Mouse (Mus musculus) hindbrain, embryonic 10.5 days (tissue): ENCODE measurements around the gene Anks1. TPM values are rescaled to one million over a fixed set of nuclear protein-coding genes. Genes with fewer than 3 reads are reported as not detected.

Source experiments
- DNase-seq: peaks from one replicate; pipeline ENCODE4 v3.0.0-alpha.2; 2017; ENCODE audit warnings: low spot score
- H3K27ac ChIP-seq: fragments of 300-500 bp; sonication (generic); 2 replicates; pipeline ENCODE4 v1.5.1; 2016; ENCODE audit warnings: mild to moderate bottlenecking, moderate library complexity
- H3K27me3 ChIP-seq: fragments of 300-500 bp; sonication (generic); 2 replicates; pipeline ENCODE4 v1.6.1; 2016; ENCODE audit warnings: mild to moderate bottlenecking; ENCODE audit not compliant: poor library complexity, insufficient read depth, severe bottlenecking
- H3K36me3 ChIP-seq: fragments of 300-500 bp; sonication (generic); 2 replicates; pipeline ENCODE4 v1.6.1; 2016; ENCODE audit warnings: mild to moderate bottlenecking, moderate library complexity
- H3K4me1 ChIP-seq: fragments of 300-500 bp; sonication (generic); replicated peaks from 2 replicates; pipeline ENCODE4 v1.6.1; 2016; ENCODE audit warnings: mild to moderate bottlenecking
- H3K4me3 ChIP-seq: fragments of 300-500 bp; sonication (generic); 2 replicates; pipeline ENCODE4 v1.5.1; 2016; ENCODE audit warnings: mild to moderate bottlenecking, moderate library complexity
- H3K9me3 ChIP-seq: fragments of 300-500 bp; sonication (generic); 2 replicates; pipeline ENCODE4 v1.6.1; 2016; ENCODE audit warnings: mild to moderate bottlenecking, moderate library complexity
- whole genome bisulfite sequencing: fragments of 180-500 bp; shearing (Covaris S2); methylation state at CpG from one replicate; pipeline ENCODE4 v1.1.7; 2016; 5-methylcytosine and 5-hydroxymethylcytosine counted together
- polyA plus RNA-seq: library from polyadenylated mRNA; unstranded; fragments of >200 nt; fragmentation: Nextera tagmentation; extraction: Ambion mirVana; gene quantifications from 2 replicates; pipeline ENCODE4 v1.2.1, GENCODE M21; 2016

The Anks1 gene
- polyA plus RNA-seq, 1 experiment from 2014 or later, result 62.0 TPM

DNA sequence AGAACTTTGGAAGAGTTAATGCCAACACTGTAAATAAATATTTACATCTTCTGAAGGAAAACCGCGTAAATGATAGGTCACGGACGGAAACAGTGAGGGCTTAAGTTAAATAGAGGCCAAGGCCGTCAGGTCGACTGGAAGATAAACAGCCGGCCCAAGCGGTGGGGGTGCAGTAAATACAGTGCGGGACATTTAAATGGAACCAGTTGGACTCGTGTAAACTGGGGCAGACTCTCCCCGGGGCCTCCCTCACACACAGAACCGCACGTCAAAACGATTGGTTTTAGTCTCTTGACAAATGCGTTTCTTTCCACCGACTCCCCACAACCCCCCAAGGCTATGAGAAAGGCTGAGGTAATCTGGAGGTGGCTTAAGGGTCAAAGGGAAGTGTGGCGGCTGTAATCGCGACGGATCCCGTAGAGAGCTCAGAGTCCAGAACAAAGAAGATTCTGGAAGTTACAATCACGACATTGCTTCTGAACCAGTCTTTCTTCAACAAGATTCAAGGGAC, 175.3 kb downstream of the Anks1 start:
- Histone ChIP-seq H3K4me1 (peaks cover 55% of the 10 kb centered on the region), H3K27me3 (peaks cover 32% of the 10 kb centered on the region), H3K4me3 (no peak overlapping the region), H3K9me3 (no peaks in the 10 kb centered on the region), H3K27ac (peak overlapping the region; percentile 40; the same call in 1 of the 2 replicates), H3K36me3 (no peaks in the 10 kb centered on the region)
- WGBS, result 30% methylated on average over 22 of the region's 22 CpGs
- no peak for DNase-seq

DNA sequence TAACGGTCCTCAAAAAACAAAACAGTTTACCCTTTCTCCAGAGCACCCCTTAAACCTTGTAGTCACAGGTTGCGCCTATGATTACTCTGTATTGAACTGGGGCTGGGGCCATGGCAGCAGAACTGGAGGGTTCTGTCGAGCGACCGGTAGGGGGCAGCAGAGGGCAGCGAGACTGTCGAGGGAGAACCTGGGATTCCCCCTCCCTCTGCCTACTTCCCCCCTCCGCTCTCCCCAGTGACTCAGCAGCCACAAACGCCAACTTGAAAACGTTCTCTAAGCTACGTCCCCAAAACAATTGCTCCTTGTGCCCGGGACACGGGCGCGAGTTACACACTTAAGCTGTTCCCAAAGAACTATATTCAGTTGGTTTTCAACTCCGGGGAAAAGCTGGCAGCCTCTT, 175.9 kb downstream of the Anks1 start:
- peaks cover 50% of the 10 kb centered on the region for H3K4me1 ChIP-seq
- H3K27ac ChIP-seq, result peak overlapping the region; percentile 75
- no peaks in the 10 kb centered on the region for H3K9me3 ChIP-seq
- H3K36me3 ChIP-seq, result no peaks in the 10 kb centered on the region
- whole genome bisulfite sequencing, result 2% methylated on average over 16 of the region's 16 CpGs
- H3K4me3 ChIP-seq, result peak overlapping the region; percentile 29; the same call in 1 of the 2 replicates
- DNase-seq, result peak; percentile 91
- peaks cover 29% of the 10 kb centered on the region for H3K27me3 ChIP-seq

DNA sequence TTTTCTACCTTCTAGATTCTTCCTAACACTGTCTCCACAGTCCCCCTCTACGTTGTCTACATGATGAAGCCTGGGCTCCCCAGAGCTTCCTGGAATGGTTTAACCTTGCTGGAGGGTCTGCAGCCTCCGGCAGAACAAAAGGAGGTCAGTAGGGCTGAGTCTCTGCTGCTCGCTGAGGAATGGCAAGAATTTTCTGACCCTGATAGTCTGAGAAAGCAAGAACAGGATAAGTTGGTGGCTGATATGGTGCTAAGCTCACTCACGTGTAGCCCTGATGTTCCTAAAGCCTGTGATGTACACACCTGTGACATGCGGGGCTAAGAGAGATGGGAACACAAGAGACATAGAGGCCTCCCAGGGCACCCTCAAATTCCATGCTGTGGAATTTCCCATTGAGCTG, 178.3 kb downstream of the Anks1 start:
- peak overlapping the region; percentile 77 for H3K27ac ChIP-seq
- peaks cover 41% of the 10 kb centered on the region for H3K4me1 ChIP-seq
- H3K9me3 ChIP-seq, result no peaks in the 10 kb centered on the region; the same call in 1 of the 2 replicates
- WGBS, result 16% methylated on average over 5 of the region's 5 CpGs
- H3K36me3 ChIP-seq, result no peaks in the 10 kb centered on the region
- peak; percentile 59 for DNase-seq
- no peak overlapping the region for H3K4me3 ChIP-seq
- H3K27me3 ChIP-seq, result peaks cover 19% of the 10 kb centered on the region

DNA sequence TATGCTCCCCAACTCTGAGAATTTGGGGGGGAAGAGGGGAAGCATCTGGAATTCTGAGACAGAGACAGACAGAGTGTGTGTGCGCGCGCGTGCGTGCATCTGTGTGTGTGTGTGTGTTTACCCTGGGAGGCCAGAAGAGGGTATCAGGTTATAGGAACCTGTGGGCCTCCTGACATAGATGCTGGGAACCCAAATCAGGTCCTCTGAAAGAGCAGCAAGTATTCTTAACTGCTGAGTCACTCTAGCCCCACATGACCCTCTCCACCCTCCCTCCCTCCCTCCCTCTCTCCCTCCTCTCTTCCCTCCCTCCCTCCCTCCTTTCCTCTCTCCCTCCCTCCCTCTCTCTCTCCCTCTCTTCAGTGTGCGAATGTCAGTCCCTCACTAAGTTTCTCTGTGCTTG, 179.6 kb downstream of the Anks1 start:
- H3K27me3 ChIP-seq, result peaks cover 8% of the 10 kb centered on the region
- H3K27ac ChIP-seq, result peak overlapping the region; percentile 77; the same call in 1 of the 2 replicates
- 93% methylated on average over 6 of the region's 6 CpGs for WGBS

DNA sequence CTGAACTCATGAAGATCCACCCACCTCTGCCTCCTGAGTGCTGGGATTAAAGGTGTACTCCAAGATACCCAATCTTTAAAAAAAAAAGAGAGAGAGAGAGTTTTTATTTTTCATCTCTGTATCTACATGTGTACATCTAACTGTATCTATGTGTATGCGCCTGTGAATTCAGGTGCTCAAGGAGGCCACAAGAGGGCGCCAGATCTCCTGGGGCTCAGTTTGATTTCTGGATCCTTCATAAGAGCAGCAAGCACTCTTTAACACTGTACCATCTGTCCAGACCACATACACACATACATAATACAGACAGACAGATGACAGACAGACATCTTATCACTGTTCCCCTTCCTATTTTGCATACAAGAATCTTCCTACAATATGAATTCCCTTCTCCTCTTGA, 183.2 kb downstream of the Anks1 start:
- H3K27me3 ChIP-seq, result no peaks in the 10 kb centered on the region
- WGBS, result 90% methylated on average over 2 of the region's 2 CpGs
- H3K4me3 ChIP-seq, result no peak overlapping the region
- H3K4me1 ChIP-seq, result peaks cover 13% of the 10 kb centered on the region
- DNase-seq, result no peak
- H3K36me3 ChIP-seq, result no peaks in the 10 kb centered on the region
- H3K27ac ChIP-seq, result no peak overlapping the region
- peaks cover 5% of the 10 kb centered on the region for H3K9me3 ChIP-seq

More for the DNA sequence above, 179.6 kb downstream of the Anks1 start:
- H3K9me3 ChIP-seq, result no peaks in the 10 kb centered on the region; the same call in 1 of the 2 replicates
- no peak for DNase-seq
- H3K4me1 ChIP-seq, result peaks cover 37% of the 10 kb centered on the region
- no peaks in the 10 kb centered on the region for H3K36me3 ChIP-seq
- H3K4me3 ChIP-seq, result no peak overlapping the region

DNA sequence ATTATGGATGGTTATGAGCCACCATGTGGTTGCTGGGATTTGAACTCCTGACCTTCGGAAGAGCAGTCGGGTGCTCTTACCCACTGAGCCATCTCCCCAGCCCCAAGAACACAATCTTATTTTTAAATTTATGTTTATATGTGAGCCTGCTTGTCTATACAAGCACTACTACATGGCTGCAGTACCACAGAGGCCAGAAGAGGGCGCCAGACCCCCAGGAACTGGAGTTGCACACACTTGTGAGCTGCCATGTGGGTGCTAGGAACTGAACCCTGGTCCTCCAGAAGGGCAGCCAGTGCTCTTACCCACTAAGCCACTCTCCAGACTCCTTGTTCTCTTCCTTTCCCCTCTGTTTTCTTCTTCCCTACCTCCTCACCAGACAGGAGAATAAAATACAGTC, 184.7 kb downstream of the Anks1 start:
- WGBS, result 77% methylated on average over 3 of the region's 3 CpGs
- peaks cover 5% of the 10 kb centered on the region for H3K9me3 ChIP-seq
- H3K27ac ChIP-seq, result no peak overlapping the region
- DNase-seq, result no peak
- no peak overlapping the region for H3K4me3 ChIP-seq
- H3K27me3 ChIP-seq, result no peaks in the 10 kb centered on the region
- H3K36me3 ChIP-seq, result no peaks in the 10 kb centered on the region
- peaks cover 7% of the 10 kb centered on the region; the same call in 1 of the 2 replicates for H3K4me1 ChIP-seq

DNA sequence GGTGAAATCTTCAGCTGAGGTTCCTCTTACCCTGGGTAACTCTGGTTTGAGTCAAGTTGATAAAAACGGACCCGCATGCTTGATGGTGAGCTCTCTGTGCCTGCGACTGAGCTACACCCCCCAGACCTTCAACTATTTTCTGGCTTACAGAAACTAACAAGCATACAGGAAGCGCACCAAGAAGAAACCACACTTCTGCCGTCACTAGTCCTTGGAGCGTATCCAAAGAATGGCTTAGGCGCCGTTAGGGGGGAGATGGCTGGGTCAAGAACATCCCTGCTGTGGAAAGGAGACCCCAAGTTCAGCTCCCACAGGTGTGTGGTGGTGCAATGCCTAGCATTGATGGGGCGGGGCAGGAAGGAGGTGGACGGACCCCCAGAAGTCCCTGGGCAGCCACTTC, 187.3 kb downstream of the Anks1 start:
- peaks cover 19% of the 10 kb centered on the region for H3K4me1 ChIP-seq
- no peaks in the 10 kb centered on the region for H3K27me3 ChIP-seq
- H3K4me3 ChIP-seq, result no peak overlapping the region
- peaks cover 5% of the 10 kb centered on the region for H3K9me3 ChIP-seq
- 91% methylated on average over 10 of the region's 10 CpGs for WGBS
- no peaks in the 10 kb centered on the region for H3K36me3 ChIP-seq
- DNase-seq, result no peak
- H3K27ac ChIP-seq, result no peak overlapping the region

DNA sequence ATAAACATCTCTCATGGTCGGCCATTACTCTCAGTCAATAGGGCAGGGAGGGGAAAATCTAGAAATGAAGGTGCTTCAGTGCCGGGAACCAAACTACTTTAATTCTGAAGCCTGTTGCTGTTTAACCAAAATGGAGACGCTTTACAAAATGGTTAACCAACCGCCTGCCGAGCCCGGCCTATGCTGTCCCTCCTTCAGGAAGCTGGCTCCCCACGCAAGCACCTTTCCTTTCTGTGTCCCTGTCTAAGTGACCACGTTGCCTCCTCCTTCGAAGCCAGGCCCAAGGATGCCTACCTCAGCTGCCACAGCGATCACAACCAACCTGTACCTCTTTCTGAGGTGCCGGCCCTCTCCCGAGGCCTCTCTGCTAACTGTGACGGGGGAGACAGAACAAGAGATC, 188.2 kb downstream of the Anks1 start:
- peaks cover 27% of the 10 kb centered on the region for H3K4me1 ChIP-seq
- H3K4me3 ChIP-seq, result no peak overlapping the region
- H3K36me3 ChIP-seq, result no peaks in the 10 kb centered on the region
- H3K9me3 ChIP-seq, result peaks cover 5% of the 10 kb centered on the region
- no peaks in the 10 kb centered on the region for H3K27me3 ChIP-seq
- WGBS, result 91% methylated on average over 13 of the region's 13 CpGs
- DNase-seq, result no peak
- no peak overlapping the region; the same call in 1 of the 2 replicates for H3K27ac ChIP-seq

DNA sequence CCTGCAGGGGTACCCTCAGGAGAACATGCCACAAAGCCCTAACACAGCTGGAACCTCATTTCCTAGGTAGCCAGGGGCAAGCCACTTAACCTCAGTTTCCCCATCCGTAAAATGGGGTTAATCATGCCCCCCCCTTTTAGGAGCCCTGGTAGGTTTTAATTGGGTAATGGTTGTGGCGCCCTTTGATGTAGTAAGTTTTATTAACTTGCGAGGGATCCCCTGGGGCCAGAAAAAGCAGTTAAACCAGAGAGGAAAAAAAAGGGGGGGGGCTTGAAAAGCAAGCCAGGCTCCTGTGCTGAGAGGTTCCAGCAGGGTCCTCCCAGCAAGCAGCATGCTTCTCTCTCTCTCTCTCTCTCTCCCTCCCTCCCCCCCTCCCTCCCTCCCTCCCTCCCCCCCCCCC, 190.0 kb downstream of the Anks1 start:
- H3K9me3 ChIP-seq, result peaks cover 1% of the 10 kb centered on the region
- no peaks in the 10 kb centered on the region for H3K27me3 ChIP-seq
- peaks cover 27% of the 10 kb centered on the region for H3K4me1 ChIP-seq
- DNase-seq, result no peak
- no peaks in the 10 kb centered on the region for H3K36me3 ChIP-seq
- H3K27ac ChIP-seq, result no peak overlapping the region
- H3K4me3 ChIP-seq, result no peak overlapping the region
- WGBS, result 60% methylated on average over 3 of the region's 3 CpGs

DNA sequence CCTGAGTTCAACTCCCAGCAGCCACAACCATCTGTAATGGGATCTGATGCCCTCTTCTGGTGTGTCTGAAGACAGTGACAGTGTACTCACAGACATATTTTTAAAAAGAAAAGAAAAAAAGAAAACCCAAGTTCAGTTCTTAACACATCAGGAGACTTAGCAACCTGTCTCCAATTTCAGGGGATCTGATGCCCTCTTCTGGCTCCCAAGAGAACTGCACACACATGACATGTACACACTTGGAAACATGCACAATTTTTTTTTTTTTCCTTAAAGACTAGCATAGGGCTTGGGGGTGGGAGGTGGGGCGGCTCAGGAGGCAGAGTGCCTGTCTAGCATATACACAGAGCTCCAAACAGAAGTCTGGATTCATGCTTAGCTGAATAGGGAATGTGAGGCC, 191.6 kb downstream of the Anks1 start:
- Histone ChIP-seq H3K4me1 (peaks cover 27% of the 10 kb centered on the region), H3K27ac (no peak overlapping the region), H3K9me3 (no peaks in the 10 kb centered on the region), H3K27me3 (no peaks in the 10 kb centered on the region), H3K36me3 (no peaks in the 10 kb centered on the region), H3K4me3 (no peak overlapping the region)
- no peak for DNase-seq
- 67% methylated on average over 1 of the region's 1 CpGs for WGBS

DNA sequence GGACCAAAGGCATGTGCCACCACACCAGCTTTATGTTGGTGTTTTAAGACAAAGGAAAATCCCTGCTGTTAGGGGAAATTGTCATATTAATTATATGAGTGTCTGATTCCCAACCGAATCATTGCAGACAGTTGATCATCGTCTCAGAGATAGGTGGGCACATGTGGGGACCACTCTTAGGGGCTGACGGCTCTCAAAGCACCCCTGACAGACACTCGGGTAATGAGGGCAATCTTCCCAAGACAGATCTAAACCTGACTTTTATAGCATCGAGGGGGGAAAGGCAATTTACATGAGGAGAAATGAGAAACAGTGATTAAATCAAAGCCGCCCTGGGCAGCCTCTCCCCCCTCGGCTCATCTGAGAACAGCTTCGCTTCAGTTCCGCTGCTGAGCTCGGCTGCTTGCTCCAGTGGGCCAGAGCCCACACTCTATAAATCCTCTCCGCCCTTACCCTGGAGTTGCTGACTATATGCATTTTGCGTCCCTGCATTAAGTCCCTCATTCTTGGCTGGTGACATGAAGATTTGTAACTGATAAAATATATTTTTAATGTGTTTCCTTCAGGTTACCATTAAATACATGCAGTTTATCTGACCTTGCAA, 192.3 kb downstream of the Anks1 start:
- DNase-seq, result no peak
- no peak overlapping the region for H3K4me3 ChIP-seq
- peaks cover 28% of the 10 kb centered on the region for H3K4me1 ChIP-seq
- no peaks in the 10 kb centered on the region for H3K9me3 ChIP-seq
- WGBS, result 65% methylated on average over 12 of the region's 12 CpGs
- H3K27ac ChIP-seq, result peak overlapping the region; percentile 60; the same call in 1 of the 2 replicates
- no peaks in the 10 kb centered on the region for H3K27me3 ChIP-seq
- no peaks in the 10 kb centered on the region for H3K36me3 ChIP-seq

DNA sequence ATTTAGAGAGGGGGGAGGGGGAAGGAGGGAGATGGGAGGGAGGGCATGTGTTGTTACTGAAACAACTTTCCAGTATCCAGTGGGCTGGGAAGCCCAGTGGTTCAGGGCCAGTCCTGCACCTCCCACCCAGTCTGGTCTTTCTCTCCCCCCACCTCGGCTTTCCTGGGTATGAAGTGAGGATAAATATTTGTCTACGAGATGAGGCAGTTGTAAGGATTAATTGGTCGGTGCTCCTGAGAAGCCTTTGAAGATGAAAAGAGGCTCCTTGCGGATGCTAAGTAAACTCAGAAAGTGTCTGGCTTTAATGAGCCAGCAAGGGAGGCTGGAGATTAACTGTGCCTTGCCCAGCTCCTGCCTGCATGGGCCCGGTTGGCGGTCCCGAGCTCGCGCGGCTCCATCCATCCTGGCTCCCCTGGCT, 192.8 kb downstream of the Anks1 start:
- no peak for DNase-seq
- Histone ChIP-seq H3K4me3 (no peak overlapping the region), H3K27me3 (no peaks in the 10 kb centered on the region), H3K4me1 (peaks cover 28% of the 10 kb centered on the region), H3K36me3 (no peaks in the 10 kb centered on the region), H3K9me3 (no peaks in the 10 kb centered on the region), H3K27ac (peak overlapping the region; percentile 60; the same call in 1 of the 2 replicates)
- 51% methylated on average over 10 of the region's 10 CpGs for WGBS

DNA sequence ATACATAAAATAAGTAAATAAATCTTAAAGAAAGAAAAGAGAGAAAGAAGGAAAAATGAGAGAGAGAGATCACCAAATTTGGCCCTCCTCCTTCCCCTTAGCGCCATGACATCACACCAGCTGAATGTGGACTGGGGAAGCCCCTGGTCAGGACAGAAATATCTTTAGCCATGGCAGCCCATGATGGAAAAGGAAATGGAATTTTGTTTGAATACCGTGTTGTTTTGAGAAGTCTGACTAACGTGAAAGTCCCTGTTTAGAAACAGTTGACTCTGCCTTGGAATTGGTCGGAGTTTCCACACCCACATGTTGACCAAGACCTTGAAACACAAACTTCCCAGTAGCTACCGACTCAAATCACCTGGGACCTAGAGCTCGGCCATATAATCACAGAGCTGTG, 195.3 kb downstream of the Anks1 start:
- H3K27ac ChIP-seq, result no peak overlapping the region
- peaks cover 32% of the 10 kb centered on the region for H3K4me1 ChIP-seq
- H3K4me3 ChIP-seq, result no peak overlapping the region
- 0 out of 2 replicates have a peak, but pooled peaks cover 5% of the 10 kb centered on the region for H3K9me3 ChIP-seq
- H3K27me3 ChIP-seq, result no peaks in the 10 kb centered on the region
- 84% methylated on average over 6 of the region's 6 CpGs for WGBS
- no peak for DNase-seq
- H3K36me3 ChIP-seq, result peaks cover 3% of the 10 kb centered on the region; the same call in 1 of the 2 replicates
